13 mouse cellular contexts compared by ENCODE assay signal in genomic region chr2:163450668-163451295, GRCm38 (mm10). TPM values are rescaled to one million over a fixed set of nuclear protein-coding genes. Genes with fewer than 3 reads are reported as not detected.
DNase-seq lines count a peak whose midpoint lies in the region; ATAC-seq lines count a peak whose summit lies in the region.
"Had no signal": no experiment of that assay in that cellular context is flagged by ENCODE, and none has a peak within 500 bp of the region (broad histone marks: within the 10 kb centered on the region; RNA-seq: fewer than 3 reads in every experiment).

No protein-coding gene starts in this region.

- no peaks in the 10 kb centered on the region for H3K4me1 ChIP-seq in embryonic facial prominence, embryonic 14.5 days (ENCODE audit: control insufficient read depth, insufficient read depth, low read length)
- H3K4me1 ChIP-seq in embryonic facial prominence, embryonic 10.5 days, result no peaks in the 10 kb centered on the region
- no peaks in the 10 kb centered on the region for H3K4me1 ChIP-seq in lung, embryonic 16.5 days (replicated peaks; ENCODE audit: control insufficient read depth, insufficient read depth, low read length)
- H3K4me1 ChIP-seq: midbrain, embryonic 12.5 days; stomach, embryonic 15.5 days had no signal

- H3K36me3 ChIP-seq in embryonic facial prominence, embryonic 14.5 days (ENCODE audit: control insufficient read depth, insufficient read depth, low read length), result no peaks in the 10 kb centered on the region
- no peaks in the 10 kb centered on the region for H3K36me3 ChIP-seq in embryonic facial prominence, embryonic 10.5 days (replicated peaks)
- no peaks in the 10 kb centered on the region for H3K36me3 ChIP-seq in lung, embryonic 16.5 days (ENCODE audit: control insufficient read depth, insufficient read depth, low read length)
- H3K36me3 ChIP-seq: stomach, embryonic 15.5 days had no signal

- DNase-seq in embryonic facial prominence, embryonic 14.5 days (ENCODE audit: low spot score), result peak; percentile 39
- no peak for DNase-seq in embryonic facial prominence, embryonic 10.5 days (ENCODE audit: low spot score)
- DNase-seq in lung, postnatal 14 days, result no peak
- DNase-seq in layer of hippocampus, adult 8-10 months (ENCODE audit: low spot score in 2 of 2), result peak; percentile 53 to 62
- DNase-seq in right cerebral cortex, postnatal 36 days (ENCODE audit: low spot score in 2 of 2), result peak; percentile 40 to 43
- no peak for DNase-seq in gastrocnemius, adult 8-10 months (ENCODE audit: low spot score in 2 of 2)
- no peak for DNase-seq in gastrocnemius, postnatal 10 days
- DNase-seq: gastrocnemius, postnatal 36 days had no signal

- no peak overlapping the region for H3K4me2 ChIP-seq in embryonic facial prominence, embryonic 14.5 days (ENCODE audit: low read depth, low read length)
- no peak overlapping the region for H3K4me2 ChIP-seq in lung, embryonic 16.5 days (ENCODE audit: low read depth, low read length)
- H3K4me2 ChIP-seq: midbrain, embryonic 12.5 days; stomach, embryonic 15.5 days had no signal

- ATAC-seq in embryonic facial prominence, embryonic 14.5 days (ENCODE audit: low read depth), result no peak
- ATAC-seq in lung, embryonic 16.5 days (ENCODE audit: low read depth), result peak; percentile 31; the same call in 1 of the 2 replicates

- H3K9ac ChIP-seq in embryonic facial prominence, embryonic 14.5 days (ENCODE audit: low read depth, low read length), result no peak overlapping the region
- H3K9ac ChIP-seq in lung, embryonic 16.5 days (ENCODE audit: low read length), result no peak overlapping the region
- H3K9ac ChIP-seq: liver, embryonic 14.5 days; midbrain, embryonic 12.5 days; stomach, embryonic 15.5 days had no signal

- H3K9me3 ChIP-seq in embryonic facial prominence, embryonic 14.5 days (ENCODE audit: control insufficient read depth, low read length), result no peaks in the 10 kb centered on the region
- no peaks in the 10 kb centered on the region for H3K9me3 ChIP-seq in embryonic facial prominence, embryonic 10.5 days
- no peaks in the 10 kb centered on the region for H3K9me3 ChIP-seq in lung, embryonic 16.5 days (ENCODE audit: control insufficient read depth, low read length)
- H3K9me3 ChIP-seq: midbrain, embryonic 12.5 days; stomach, embryonic 15.5 days had no signal

- H3K27me3 ChIP-seq in embryonic facial prominence, embryonic 14.5 days (replicated peaks; ENCODE audit: control insufficient read depth, insufficient read depth, low read length), result no peaks in the 10 kb centered on the region
- no peaks in the 10 kb centered on the region; the same call in 1 of the 2 replicates for H3K27me3 ChIP-seq in embryonic facial prominence, embryonic 10.5 days (replicated peaks; ENCODE audit: low read depth, poor library complexity, severe bottlenecking)
- no peaks in the 10 kb centered on the region for H3K27me3 ChIP-seq in lung, embryonic 16.5 days (ENCODE audit: control insufficient read depth, insufficient read depth, low read depth, low read length)
- H3K27me3 ChIP-seq: midbrain, embryonic 12.5 days; stomach, embryonic 15.5 days had no signal

- H3K4me3 ChIP-seq in embryonic facial prominence, embryonic 14.5 days (ENCODE audit: low read depth, low read length), result no peak overlapping the region
- no peak overlapping the region for H3K4me3 ChIP-seq in embryonic facial prominence, embryonic 10.5 days
- no peak overlapping the region for H3K4me3 ChIP-seq in lung, embryonic 16.5 days (ENCODE audit: low read length)
- H3K4me3 ChIP-seq: midbrain, embryonic 12.5 days; stomach, embryonic 15.5 days had no signal

- WGBS in embryonic facial prominence, embryonic 14.5 days, result 63% methylated on average over 6 of the region's 6 CpGs
- WGBS in embryonic facial prominence, embryonic 10.5 days, result 82% methylated on average over 6 of the region's 6 CpGs
- 51% methylated on average over 6 of the region's 6 CpGs for WGBS in lung, embryonic 16.5 days

- no peak overlapping the region for H3K27ac ChIP-seq in embryonic facial prominence, embryonic 14.5 days (replicated peaks; ENCODE audit: low read depth, low read length)
- H3K27ac ChIP-seq in embryonic facial prominence, embryonic 10.5 days (replicated peaks), result no peak overlapping the region
- H3K27ac ChIP-seq in lung, embryonic 16.5 days (ENCODE audit: low read length), result no peak overlapping the region
- H3K27ac ChIP-seq: liver, embryonic 14.5 days; midbrain, embryonic 12.5 days; stomach, embryonic 15.5 days had no signal

RNA-seq across cellular contexts. Expression of gene Gdap1l1, which starts 12.5 kb away (rescaled TPM):
- 6.2 and 6.9 TPM in 2 replicates for polyA plus RNA-seq in embryonic facial prominence, embryonic 14.5 days (2014; fragmentation: Nextera tagmentation; extraction: Ambion mirVana)
- polyA plus RNA-seq in embryonic facial prominence, embryonic 10.5 days (2016; fragmentation: Nextera tagmentation; extraction: Ambion mirVana), result 7.6 and 9.1 TPM in 2 replicates
- 0.89 and 0.92 TPM in 2 replicates for polyA plus RNA-seq in lung, embryonic 16.5 days (2015; fragmentation: Nextera tagmentation; extraction: Ambion mirVana)
- 10 to 100 TPM; 65.7 to 69.2 (median 68.0) TPM for total RNA-seq in layer of hippocampus, adult 8-10 months (2022)
- total RNA-seq in gastrocnemius, adult 8-10 months (2022), result under 1 TPM in 1 of 4 experiments, not detected in 3; 0.13 TPM
- total RNA-seq in gastrocnemius, postnatal 10 days (2021), result under 1 TPM; 0.14 to 0.34 TPM
- total RNA-seq: gastrocnemius, postnatal 36 days had no signal

RNA-seq across cellular contexts. Expression of gene Fitm2, which starts 21.6 kb away (rescaled TPM):
- 11.3 and 12.6 TPM in 2 replicates for polyA plus RNA-seq in embryonic facial prominence, embryonic 14.5 days (2014; fragmentation: Nextera tagmentation; extraction: Ambion mirVana)
- 9.4 and 10.5 TPM in 2 replicates for polyA plus RNA-seq in embryonic facial prominence, embryonic 10.5 days (2016; fragmentation: Nextera tagmentation; extraction: Ambion mirVana)
- 9.5 and 9.9 TPM in 2 replicates for polyA plus RNA-seq in lung, embryonic 16.5 days (2015; fragmentation: Nextera tagmentation; extraction: Ambion mirVana)
- 10 to 100 TPM; 17.0 to 23.5 (median 20.7) TPM for total RNA-seq in layer of hippocampus, adult 8-10 months (2022)
- total RNA-seq in gastrocnemius, adult 8-10 months (2022), result 10 to 100 TPM; 70.3 to 75.0 (median 73.9) TPM
- total RNA-seq in gastrocnemius, postnatal 10 days (2021), result 10 to 100 TPM; 32.0 to 35.5 TPM

RNA-seq across cellular contexts. Expression of gene Oser1, which starts 26.3 kb away (rescaled TPM):
- polyA plus RNA-seq in embryonic facial prominence, embryonic 14.5 days (2014; fragmentation: Nextera tagmentation; extraction: Ambion mirVana), result 79.0 and 82.1 TPM in 2 replicates
- polyA plus RNA-seq in embryonic facial prominence, embryonic 10.5 days (2016; fragmentation: Nextera tagmentation; extraction: Ambion mirVana), result 94.0 and 99.5 TPM in 2 replicates
- polyA plus RNA-seq in lung, embryonic 16.5 days (2015; fragmentation: Nextera tagmentation; extraction: Ambion mirVana), result 83.2 and 89.9 TPM in 2 replicates
- total RNA-seq in layer of hippocampus, adult 8-10 months (2022), result 10 to 100 TPM; 20.1 to 22.9 (median 22.6) TPM
- total RNA-seq in gastrocnemius, adult 8-10 months (2022), result 10 to 100 TPM; 30.7 to 34.5 (median 32.9) TPM
- 10 to 100 TPM; 23.6 to 26.5 TPM for total RNA-seq in gastrocnemius, postnatal 10 days (2021)

RNA-seq across cellular contexts. Expression of gene R3hdml, which starts 41.3 kb away (rescaled TPM):
- polyA plus RNA-seq in embryonic facial prominence, embryonic 14.5 days (2014; fragmentation: Nextera tagmentation; extraction: Ambion mirVana), result 0.15 and 0.25 TPM in 2 replicates
- polyA plus RNA-seq in embryonic facial prominence, embryonic 10.5 days (2016; fragmentation: Nextera tagmentation; extraction: Ambion mirVana), result not detected in 2 replicates
- polyA plus RNA-seq in lung, embryonic 16.5 days (2015; fragmentation: Nextera tagmentation; extraction: Ambion mirVana), result not detected in 2 replicates
- total RNA-seq in layer of hippocampus, adult 8-10 months (2022), result not detected
- not detected for total RNA-seq in gastrocnemius, adult 8-10 months (2022)
- not detected for total RNA-seq in gastrocnemius, postnatal 10 days (2021)
- total RNA-seq: gastrocnemius, postnatal 36 days; hematopoietic stem cell, adult 5-6 weeks had no signal
- polyA plus RNA-seq: liver, embryonic 14.5 days; midbrain, embryonic 12.5 days had no signal

RNA-seq across cellular contexts. Expression of gene Jph2, which starts 53.0 kb away (rescaled TPM):
- polyA plus RNA-seq in embryonic facial prominence, embryonic 14.5 days (2014; fragmentation: Nextera tagmentation; extraction: Ambion mirVana), result 3.5 and 4.1 TPM in 2 replicates
- polyA plus RNA-seq in embryonic facial prominence, embryonic 10.5 days (2016; fragmentation: Nextera tagmentation; extraction: Ambion mirVana), result 0.52 and 0.83 TPM in 2 replicates
- polyA plus RNA-seq in lung, embryonic 16.5 days (2015; fragmentation: Nextera tagmentation; extraction: Ambion mirVana), result 4.4 and 4.8 TPM in 2 replicates
- total RNA-seq in layer of hippocampus, adult 8-10 months (2022), result under 1 TPM; 0.27 to 0.48 (median 0.42) TPM
- 100 to 1,000 TPM; 459 to 572 (median 513) TPM for total RNA-seq in gastrocnemius, adult 8-10 months (2022)
- total RNA-seq in gastrocnemius, postnatal 10 days (2021), result 100 to 1,000 TPM; 350 to 362 TPM
- total RNA-seq: hematopoietic stem cell, adult 5-6 weeks had no signal

Comparison
In these comparisons a context has a peak if more than half of its experiments do, and no peak if none do; other contexts are left out.
1. DNase-seq: peak in embryonic facial prominence, embryonic 14.5 days (single experiment), layer of hippocampus, adult 8-10 months (2 of 2) and right cerebral cortex, postnatal 36 days (2 of 2); none in embryonic facial prominence, embryonic 10.5 days (single experiment), lung, postnatal 14 days (single experiment), gastrocnemius, adult 8-10 months (0 of 2) and gastrocnemius, postnatal 10 days (single experiment).
2. RNA of gene Gdap1l1, which starts 12.5 kb away (total RNA-seq): 65.7 to 69.2 TPM in layer of hippocampus, adult 8-10 months; 0.14 to 0.34 TPM in gastrocnemius, postnatal 10 days and 0.13 TPM in gastrocnemius, adult 8-10 months; every median in the first group is over 10 times any median in the second.